Mouse (Mus musculus) gastrocnemius, adult 18-20 months (tissue): ENCODE measurements at regions not wholly inside any gene's neighbourhood (a gene's known extent, or its start where the extent isn't known, plus 50 kb on each side); places are given as distances from the start of the nearest gene placed in this dataset.
A peak's percentile ranks its signal among the peaks of the same experiment; 100 is the strongest.

ENCODE experiments used
- DNase-seq: peaks from one replicate; pipeline ENCODE4 v3.0.0; 2021; ENCODE audit warnings: low spot score

DNA sequence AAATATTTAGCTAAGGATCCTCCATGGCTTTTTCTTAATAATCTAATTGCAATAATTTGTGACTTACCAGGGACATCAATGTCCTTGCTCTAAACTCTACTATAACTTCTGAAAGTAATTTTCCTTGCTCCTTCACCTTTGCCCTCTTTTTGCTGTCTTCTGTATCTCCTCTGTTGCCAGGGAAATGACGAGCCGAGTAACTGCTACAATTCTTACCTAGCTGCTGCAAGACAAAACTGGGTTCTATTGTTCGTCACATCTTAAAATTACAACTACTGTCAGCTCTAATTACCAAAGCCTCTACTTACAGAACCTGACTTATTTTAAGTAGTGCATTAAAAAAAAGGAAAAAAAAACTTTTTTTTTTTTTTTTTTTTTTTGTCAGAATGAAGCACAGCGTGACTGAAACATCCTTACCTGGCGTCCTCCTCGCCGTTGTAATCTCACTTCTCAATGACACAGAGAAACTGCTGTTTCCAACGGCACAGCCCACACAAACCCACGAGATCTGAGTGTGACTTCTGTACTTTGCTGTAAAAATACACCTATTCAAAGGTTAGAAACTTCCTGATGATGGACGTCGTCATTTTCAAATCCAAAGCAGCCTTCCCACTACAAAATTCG is 389.4 kb downstream of the Plk2 start:
- DNase-seq: no peak

DNA sequence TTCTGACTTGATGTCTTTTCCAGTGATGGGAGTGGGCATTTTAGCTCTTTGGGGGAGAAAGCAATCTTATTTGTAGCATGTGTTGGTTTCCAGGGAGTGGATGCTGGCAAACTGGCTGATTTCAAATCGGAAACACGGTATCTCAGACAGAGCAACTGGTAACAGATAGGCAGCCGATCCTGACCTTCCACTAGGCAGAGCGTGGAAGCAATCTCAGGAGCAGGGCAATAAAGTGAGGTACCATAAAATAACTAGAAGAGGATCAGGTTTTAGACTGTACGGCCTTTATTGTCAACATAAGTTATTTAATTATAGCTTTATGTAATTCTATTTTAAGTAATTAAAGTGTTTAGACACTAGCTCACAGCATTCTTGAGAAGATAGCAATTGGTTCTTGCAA is 390.0 kb downstream of the Plk2 start:
- no peak for DNase-seq

DNA sequence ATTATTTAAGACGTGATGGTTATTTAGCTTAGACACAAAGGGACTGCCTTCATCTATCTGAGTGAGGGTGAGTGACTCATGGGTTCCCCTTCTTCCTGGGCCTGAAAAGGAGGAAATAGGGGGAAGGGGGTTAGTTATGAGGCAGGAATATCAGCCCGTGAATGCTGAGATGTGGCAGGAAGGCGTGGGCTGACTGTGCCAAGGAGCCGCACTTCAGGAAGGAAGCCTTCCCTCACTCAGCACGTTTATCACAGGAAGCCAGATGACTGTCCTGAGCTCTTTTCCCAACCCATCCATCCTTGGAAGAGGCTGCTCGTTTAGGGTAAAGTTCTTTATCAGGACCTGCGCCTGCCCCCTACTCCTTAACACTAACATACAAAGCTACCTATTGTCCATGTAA is 403.5 kb downstream of the Plk2 start:
- no peak for DNase-seq

DNA sequence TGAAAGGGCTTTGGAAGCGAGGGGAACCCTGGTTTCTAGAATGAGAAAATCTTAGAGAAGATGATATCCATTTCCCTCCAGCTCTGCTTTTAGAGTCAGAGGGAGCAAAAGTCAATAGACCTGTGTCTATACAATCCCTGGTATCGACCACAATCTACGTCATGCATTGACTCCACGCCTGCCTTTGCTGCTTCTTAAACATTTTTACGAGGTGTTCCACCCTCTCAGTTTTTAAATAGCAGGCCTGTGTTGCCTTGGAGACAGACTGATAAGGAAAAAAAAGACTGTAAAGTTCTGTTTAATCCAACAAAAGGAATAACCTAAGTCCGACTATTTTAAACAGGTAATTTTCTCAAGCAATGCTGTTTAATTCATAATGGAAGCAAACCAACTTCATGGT is 408.0 kb downstream of the Plk2 start:
- no peak for DNase-seq

DNA sequence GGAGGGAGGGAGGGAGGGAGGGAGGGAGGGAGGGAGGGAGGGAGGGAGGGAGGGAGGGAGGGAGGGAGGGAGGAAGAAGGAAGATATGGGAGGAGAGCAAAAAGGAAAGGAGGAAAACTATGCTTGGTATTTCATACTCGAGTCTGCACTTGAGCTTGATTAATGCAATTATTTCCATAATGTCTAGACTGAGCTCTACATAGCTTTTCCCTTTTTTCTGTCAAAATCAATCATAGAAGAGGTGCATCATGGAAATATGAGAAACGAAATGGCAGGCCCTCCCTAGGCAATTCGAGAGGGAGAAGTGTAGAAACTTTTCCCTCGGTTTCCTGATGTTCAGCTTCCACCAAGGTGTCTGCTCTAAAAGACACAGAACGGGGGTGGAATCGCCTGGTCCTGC is 417.6 kb downstream of the Plk2 start:
- DNase-seq: no peak

DNA sequence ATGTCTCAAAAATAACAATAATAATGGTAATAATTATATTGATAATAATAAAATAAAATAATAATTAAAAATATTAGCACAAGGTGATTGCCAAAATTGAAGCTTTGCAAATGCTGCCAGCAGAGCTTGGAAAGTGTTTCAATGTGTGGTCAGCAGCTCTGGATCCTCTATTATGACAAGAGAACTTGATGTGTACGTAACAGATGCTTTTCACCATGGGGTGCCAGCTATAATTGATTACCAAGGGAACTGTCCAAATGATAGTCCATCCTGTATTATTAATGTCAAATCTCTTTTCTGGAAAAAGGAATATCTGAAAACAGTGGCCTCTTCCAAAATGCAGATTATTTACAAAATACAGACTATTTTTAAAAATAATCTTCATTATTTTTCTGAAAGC is 419.2 kb downstream of the Plk2 start:
- DNase-seq: no peak

DNA sequence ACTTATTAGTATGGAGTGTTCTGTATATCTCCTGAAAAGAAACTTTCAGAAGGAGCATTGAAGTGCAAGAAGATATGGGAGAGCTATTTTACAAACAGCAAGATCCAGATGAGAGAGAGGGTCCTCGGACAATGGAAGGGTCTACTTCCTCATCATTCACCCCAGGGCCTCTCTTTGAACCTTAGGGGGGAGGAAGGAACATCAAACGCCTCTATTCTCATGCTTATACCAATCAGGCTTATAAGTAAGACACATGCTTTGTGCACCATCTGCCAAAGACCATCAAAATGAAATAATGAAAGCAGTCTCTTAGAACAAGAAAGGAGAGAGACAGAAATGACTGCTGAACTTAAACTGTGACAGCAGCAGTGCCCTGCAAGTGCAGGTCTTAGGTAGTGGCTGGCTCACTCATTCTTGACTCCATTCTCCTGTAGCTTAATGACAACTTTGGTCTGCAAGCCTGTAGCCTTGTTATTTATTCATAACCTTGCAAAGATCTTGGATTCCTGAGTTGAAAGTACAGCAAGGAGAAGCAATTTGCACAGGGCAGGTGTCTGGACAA is 424.5 kb downstream of the Plk2 start:
- no peak for DNase-seq

DNA sequence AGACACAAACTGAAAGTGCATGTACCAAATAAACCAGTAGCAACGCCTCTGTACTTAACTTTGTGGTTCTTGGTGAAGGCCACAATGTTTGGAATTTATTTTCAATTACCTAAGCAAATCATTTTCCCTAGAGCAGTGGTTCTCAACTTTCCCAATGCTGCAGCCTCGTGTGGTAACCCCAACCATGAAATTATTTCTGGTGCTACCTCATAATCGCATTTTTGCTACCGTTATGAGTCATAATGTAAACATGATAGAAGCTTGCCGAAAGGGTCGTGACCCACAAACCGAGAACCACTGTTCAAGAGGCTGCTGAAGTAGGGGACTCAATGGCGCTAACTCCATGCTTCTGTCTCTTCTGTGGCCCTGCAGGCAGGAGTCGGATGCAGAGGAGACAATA is 429.9 kb upstream of the Actbl2 start:
- no peak for DNase-seq

DNA sequence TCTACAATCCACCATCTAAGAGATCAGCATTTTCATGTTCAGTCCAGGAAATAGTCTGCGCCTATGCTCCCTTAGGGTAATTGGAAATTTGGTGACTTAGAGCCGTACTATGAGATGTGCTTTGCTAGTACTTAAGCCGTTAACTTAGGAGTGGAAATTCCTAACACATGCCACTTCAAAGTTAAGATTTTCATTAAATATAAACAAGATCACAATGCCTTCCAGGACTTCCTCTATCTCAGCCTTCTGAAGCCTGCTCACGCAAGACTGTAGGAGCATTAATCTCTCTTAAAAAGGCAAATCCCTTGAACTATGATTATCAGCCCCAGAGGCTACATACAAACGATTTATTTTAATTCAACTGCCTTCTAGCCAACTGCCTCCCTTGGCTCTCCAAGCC is 422.4 kb upstream of the Actbl2 start:
- no peak for DNase-seq

DNA sequence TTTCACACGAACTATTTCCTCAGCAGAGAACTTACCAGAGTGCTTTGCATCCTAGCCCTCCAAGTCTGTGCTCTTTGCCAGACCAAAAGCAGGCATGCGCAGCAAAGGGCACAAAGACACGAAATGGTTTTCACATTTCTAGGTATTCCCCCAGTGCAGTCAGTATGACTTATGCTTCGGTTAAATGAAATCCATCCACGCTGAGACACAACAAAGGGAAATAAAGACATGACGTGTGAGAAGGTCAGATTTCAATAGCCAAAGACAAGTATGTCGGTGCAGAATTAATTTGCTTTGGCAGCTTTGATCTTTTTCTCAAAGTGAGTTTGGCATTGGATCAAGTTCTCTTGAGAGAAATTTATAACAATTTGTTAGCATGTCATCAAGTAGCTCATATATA is 417.9 kb upstream of the Actbl2 start:
- no peak for DNase-seq

DNA sequence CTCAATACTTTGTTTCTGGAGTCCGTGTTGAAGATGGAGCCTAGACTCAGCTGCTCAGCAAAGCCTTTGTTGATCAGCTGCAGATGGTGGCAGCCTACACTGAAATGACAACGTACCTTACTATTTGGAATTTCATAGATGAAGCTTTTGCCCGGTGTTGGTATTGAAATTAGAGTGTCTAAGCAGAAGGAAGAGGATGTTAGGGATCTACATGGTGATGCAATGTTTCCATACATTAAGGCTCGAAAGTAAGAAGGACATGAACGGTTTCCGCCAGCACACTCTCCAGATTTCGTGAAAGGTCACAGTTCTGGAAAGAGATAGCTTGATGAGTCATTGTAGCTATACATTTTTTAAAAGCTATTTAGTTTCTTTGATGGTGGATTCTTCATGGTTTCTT is 412.9 kb upstream of the Actbl2 start:
- DNase-seq: no peak

DNA sequence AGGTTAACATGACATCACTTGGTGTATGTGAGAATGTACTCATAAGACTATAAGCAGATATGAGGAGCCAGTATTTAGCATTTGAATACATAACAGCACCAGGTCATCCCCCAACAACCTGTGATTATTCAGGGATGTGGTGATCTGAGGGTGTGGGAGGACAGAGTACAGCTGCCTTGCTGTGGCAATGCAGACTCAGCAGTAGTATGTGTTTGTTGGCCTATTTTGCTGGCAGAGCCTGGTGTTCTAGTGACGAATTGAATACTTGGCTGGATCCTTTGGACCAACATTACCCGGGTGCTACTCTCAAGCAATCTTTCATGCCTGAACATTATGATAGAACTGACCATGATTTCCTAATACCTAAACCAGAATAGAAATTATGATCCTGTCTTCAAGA is 409.1 kb upstream of the Actbl2 start:
- peak; percentile 65 for DNase-seq

DNA sequence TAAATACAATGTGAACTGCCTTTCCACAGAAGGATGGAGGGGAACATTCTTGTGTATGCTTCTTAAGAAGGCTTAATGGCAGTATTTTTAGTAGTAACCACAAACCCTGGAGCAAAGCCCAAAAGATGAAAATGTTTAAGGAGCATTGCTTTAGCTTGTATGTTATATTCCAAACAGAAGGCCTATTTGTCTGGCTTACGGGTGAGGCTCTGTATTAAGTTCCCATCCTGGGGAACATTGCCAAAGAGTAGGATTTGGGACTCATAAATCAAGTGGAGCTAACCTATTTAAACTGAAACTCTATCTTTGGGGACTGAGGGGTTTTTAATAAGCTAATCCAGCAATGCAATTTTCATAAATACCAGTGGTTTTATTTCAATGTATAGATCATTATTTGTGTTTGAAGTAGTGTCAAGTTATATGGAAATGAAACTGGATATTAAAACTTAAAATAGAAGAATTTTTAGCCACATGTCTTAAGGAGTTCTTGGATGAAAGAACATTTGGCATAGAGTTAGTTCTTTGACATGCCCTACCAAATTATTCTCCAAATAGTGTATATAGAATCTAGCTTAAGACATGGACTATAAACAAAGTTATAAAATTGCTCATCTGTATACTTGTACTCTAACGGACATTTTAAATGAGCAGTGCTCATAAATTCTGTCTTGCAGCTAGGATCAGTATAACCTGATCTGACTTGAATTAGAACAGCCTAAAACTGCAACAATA is 401.7 kb upstream of the Actbl2 start:
- peak; percentile 55 for DNase-seq

DNA sequence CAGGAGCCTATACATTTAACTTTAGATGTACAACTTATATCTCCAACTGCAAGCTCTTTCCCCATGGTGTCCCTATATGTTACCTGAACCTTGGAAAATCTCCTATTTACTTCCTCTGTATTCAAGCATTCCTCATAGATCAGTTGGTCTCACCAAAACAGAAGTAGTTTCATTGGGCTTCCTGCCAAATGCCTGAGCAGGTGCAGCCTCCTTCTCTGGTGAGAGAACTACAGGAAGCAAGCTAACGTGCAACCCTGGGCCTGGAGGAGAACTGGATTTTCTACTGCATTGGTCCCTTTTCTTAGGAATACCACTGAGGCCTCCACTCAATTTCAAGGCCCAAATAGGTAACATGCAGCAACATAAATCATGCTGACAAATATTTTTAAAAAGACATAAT is 400.6 kb upstream of the Actbl2 start:
- no peak for DNase-seq

DNA sequence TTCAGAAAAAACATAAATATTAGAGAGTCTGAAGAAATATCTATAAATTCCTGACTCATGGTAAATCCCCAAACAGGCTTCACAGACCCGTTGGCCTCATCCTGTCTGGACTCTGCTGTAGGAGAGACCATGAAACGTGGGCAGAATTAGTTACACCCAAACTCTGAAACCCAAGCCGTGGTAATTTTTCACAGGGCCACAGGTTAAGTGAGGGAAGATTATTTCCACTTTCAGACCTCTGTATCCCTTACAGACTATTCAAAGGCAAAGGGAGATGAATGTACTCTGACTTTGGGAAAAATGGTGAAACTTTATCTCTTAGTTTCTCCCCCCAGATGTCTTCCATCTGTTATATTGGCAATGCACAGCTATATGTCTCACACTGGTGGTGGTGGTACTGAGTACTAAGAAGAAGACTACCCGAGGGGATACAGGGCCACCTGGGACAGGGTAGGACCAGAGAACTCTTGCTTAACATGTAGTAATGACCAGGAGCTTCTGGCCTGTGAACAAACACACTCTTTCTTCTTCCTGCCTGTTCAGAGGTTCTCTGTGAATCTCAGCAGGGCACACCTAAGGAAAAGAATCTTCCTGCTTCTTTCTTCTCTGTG is 388.8 kb upstream of the Actbl2 start:
- no peak for DNase-seq

DNA sequence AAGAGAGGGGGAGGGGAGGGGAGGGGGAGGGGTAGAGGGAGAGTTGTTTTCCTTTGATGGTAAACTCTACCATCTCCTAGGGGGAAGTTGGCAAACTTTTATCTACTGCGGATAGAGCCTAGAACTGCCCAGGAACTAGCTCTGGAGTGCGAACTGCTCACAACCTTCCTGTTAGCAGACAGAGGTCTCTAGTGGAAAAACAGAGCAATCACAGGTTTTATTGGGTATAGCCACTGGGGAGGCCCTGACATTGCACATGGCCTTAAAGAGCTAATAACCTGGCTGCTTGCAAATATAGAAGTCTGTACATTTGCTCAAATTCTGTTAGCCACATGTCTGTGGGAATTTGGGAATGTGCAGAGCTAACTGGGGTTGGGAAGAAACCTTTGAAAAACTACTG is 388.1 kb upstream of the Actbl2 start:
- no peak for DNase-seq

DNA sequence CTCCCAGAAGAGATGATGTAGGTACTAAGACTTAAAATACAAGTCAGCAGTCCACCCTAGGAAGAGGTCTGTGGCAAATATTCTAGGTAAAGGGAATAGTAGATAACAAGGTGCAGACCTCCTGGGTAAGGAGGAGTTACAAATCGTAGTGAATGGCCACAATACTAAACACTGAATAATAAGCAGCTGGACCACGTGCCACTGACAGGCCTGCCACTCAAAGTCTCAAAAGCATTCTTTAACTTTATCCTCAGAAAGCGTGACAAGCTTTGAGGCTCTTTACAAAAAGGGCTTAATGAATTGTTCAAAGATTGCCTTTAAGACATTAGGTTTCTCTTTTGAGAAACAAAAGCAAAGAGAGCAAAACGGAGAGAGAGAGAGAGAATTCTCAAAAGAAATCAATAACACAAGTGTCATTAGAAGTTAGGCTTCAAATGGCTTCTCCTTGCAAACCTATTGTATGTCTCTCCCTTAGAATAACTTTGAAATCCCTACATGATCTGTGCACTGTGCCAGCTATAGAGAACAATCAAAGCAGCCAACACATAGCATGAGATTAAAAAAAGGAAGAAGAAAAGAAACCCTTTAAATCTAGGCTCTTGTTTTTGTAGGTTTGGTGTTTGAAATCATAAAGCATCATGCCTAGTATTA is 383.6 kb upstream of the Actbl2 start:
- no peak for DNase-seq

DNA sequence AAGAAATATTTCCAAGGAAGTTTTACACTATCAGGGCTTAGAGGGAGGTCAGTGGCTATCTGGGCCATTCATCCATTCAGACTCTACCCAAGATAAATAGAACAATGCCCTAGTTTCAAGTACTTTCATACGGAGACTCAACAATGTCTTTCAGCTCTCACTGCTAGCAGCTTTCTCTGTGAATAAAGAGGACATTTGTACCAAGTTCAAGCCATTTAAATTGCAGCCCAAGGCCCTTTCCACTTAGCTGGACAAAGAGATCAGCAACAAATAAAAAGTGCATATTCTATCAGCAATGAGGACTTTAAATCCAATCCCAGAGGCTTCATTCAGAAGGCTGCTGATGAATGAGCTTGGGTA is 383.1 kb upstream of the Actbl2 start:
- DNase-seq: no peak

DNA sequence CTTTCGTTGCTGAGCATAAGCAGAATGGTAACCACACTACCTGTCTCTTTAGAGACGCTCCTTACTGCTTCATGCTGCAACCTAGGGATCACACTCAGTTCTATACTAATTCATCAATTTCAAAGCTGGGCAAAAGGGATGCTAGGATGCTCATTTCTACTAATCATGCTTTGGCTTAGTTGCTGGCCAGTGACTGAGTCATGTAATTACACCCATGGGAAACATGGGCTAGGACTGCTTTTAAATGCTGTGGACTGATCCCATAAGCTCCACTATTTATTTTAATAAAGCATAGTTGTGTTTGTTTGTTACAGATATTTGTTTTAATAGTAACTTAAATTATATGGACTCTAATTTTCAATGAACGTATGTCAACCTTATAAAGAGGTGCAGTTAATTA is 373.2 kb upstream of the Actbl2 start:
- DNase-seq: peak; percentile 39

DNA sequence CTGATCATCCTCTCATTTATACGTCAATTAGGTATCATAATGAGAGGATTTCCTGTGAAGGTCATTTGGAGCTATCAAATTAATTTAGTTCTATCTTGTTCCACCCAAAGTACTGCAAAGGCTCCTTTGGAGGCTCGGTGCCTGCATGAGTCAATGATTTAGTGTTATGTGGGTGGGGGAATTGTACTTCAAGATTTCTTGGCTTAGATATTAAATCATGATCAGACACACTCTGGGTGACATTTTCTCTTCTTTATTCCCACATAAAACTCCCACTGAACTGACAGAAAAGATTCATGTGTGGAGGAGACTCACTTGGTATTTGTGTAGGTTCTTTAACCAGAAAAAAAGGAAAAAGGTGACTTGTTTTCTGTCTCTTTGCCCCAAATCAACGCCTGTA is 372.6 kb upstream of the Actbl2 start:
- DNase-seq: no peak

DNA sequence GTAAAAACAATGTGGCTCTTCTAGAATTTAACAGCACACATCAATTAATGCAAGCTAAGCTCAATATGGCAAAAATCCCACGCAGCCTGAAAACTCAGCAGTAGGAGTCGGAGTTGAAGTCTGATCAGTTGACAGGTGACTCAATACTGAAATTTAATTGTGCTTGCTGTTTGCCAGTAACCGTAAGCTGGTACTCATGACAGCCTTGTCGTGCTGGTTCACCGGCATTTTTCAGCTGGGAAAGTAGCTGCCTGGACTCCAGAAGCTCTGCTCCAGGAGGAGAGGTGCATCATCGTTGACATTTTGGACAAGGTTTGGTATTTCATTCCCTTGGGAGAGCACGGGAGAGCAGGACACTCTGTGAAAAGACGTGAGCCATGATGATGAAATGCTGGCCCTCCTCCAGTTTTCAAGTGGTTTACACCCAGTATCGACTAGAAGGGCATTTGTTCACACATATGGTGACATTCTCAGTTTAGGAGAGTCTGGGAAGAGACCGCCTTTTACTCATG is 372.1 kb upstream of the Actbl2 start:
- DNase-seq: peak; percentile 65

DNA sequence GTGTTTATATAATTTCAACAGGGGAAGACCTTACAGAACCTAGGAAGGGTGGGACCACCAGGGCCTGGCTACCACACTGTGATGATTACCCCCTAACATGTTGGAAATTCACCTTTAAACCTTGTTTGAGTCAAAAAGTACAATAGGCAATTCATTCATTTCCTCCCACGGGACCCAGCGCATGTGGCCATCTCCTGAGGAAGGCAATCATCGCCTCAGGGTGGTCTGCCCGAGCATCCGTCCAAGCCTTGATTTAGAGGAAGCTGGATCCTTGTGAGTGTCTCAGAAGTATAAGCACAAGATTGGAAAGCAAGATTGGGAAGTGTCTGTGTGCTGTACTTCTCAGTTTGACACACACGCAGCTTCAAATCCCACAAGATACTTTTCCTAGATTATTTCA is 360.9 kb upstream of the Actbl2 start:
- DNase-seq: no peak
